Mouse (Mus musculus) liver, embryonic 14.5 days (tissue): Measurements from ENCODE around the gene Pde10a. TPM values are rescaled to one million over a fixed set of nuclear protein-coding genes. Genes with fewer than 3 reads are reported as not detected.

ENCODE experiments used
- ATAC-seq: fragments of 200-750 bp; cut with Nextera tagmentation; 2 replicates; pipeline ENCODE4 v1.8.0; 2017; ENCODE audit warnings: moderate number of reproducible peaks, mild to moderate bottlenecking, moderate library complexity; ENCODE audit not compliant: insufficient read depth
- DNase-seq, 3 experiments: peaks; one replicate each; pipeline ENCODE4 v3.0.0-alpha.2; 2012 to 2013; ENCODE audit warnings: low read depth in 3 of 3, low spot score in 3 of 3
- H3K27ac ChIP-seq: fragments of 300-500 bp; sonication (generic); 2 replicates; pipeline ENCODE4 v1.5.1; 2014; ENCODE audit warnings: moderate library complexity, mild to moderate bottlenecking, control low read depth, inconsistent platforms
- H3K27me3 ChIP-seq: fragments of 300-500 bp; sonication (generic); 2 replicates; pipeline ENCODE4 v1.6.1; 2014; ENCODE audit warnings: mild to moderate bottlenecking, low read length, moderate library complexity; ENCODE audit not compliant: control insufficient read depth, insufficient read depth
- H3K36me3 ChIP-seq: fragments of 300-500 bp; sonication (generic); replicated peaks from 2 replicates; pipeline ENCODE4 v1.6.1; 2014; ENCODE audit warnings: low read depth; ENCODE audit not compliant: control insufficient read depth, insufficient read depth
- H3K4me1 ChIP-seq, 2 experiments: fragments of 200-500 bp in 1 of 2; fragments of 300-500 bp in 1 of 2; sonication (generic) in 1 of 2; replicated peaks; 2 replicates each; pipeline ENCODE4 v1.6.1; 2012 to 2014; ENCODE audit warnings: antibody characterized with exemption in 1 of 2, inconsistent platforms in 1 of 2, low read length in 1 of 2; ENCODE audit not compliant: control insufficient read depth in 2 of 2, insufficient read depth in 2 of 2
- H3K4me2 ChIP-seq: fragments of 300-500 bp; sonication (generic); 2 replicates; pipeline ENCODE4 v1.6.1; 2014; ENCODE audit warnings: low read depth, mild to moderate bottlenecking, control low read depth, moderate library complexity
- H3K4me3 ChIP-seq, 2 experiments: fragments of 200-500 bp in 1 of 2; fragments of 300-500 bp in 1 of 2; sonication (generic) in 1 of 2; 2 replicates each; pipeline ENCODE4 v1.5.1; 2012 to 2014; ENCODE audit warnings: low read depth in 2 of 2, low read length in 2 of 2, mild to moderate bottlenecking in 2 of 2, control low read depth in 1 of 2, inconsistent platforms in 1 of 2, moderate library complexity in 1 of 2; ENCODE audit not compliant: insufficient read depth in 1 of 2
- H3K9ac ChIP-seq: fragments of 300-500 bp; sonication (generic); replicated peaks from 2 replicates; pipeline ENCODE4 v1.6.1; 2014; ENCODE audit warnings: mild to moderate bottlenecking, control low read depth, moderate library complexity
- H3K9me3 ChIP-seq: fragments of 300-500 bp; sonication (generic); 2 replicates; pipeline ENCODE4 v1.6.1; 2016; ENCODE audit warnings: low read length, mixed read lengths; ENCODE audit not compliant: control insufficient read depth
- CTCF ChIP-seq: IDR thresholded peaks from 2 replicates; pipeline ENCODE4 v1.5.1; 2016; ENCODE audit warnings: antibody characterized with exemption, low read depth, control low read depth
- EP300 ChIP-seq: IDR thresholded peaks from 2 replicates; pipeline ENCODE4 v1.6.1; 2016; ENCODE audit warnings: antibody characterized with exemption, low read depth
- WGBS: fragments of 180-500 bp; shearing (Covaris S2); extraction: QIAGEN DNeasy Blood & Tissue Kit; methylation state at CpG from one replicate; pipeline ENCODE4 v1.1.7; 2014; ENCODE audit not compliant: insufficient replicate concordance; 5-methylcytosine and 5-hydroxymethylcytosine counted together
- polyA plus RNA-seq, 2 experiments: library from polyadenylated mRNA; depleted of rRNA in 1 of 2; stranded (reverse) in 1 of 2; unstranded in 1 of 2; fragments of >200 nt; fragmentation: Nextera tagmentation in 1 of 2; extraction: Ambion mirVana in 1 of 2; gene quantifications; 2 replicates each; pipeline versions ENCODE4 v1.2.1 to v1.2.3; 2012 to 2014

Gene Pde10a
- polyA plus RNA-seq, 2 experiments, result 0.52 to 0.60 TPM

DNA sequence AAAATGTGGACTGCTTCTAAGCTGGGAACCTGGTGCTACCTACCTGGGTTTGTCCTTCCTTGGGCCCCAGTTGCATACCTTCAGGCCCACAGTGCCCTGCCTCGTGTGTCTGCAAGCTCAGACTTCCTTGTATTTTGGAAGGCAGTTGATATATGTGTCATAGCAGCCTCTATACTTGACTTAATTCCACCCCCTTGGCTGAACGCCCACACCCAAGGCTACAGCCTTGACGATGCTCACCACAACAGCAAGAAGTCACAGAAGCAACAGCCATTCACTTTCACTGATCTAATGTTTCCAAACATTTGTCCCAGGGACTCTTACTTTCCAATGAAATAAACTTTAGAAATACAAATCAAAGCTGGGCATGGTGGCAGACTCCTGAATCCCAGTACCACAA, 123.1 kb downstream of the Pde10a start:
- DNase-seq (no peak), ATAC-seq (no peak)
- H3K4me2 ChIP-seq, result no peak overlapping the region
- no peaks in the 10 kb centered on the region for H3K4me1 ChIP-seq
- no peaks in the 10 kb centered on the region for H3K36me3 ChIP-seq
- H3K9me3 ChIP-seq, result no peaks in the 10 kb centered on the region
- 49% methylated on average over 3 of the region's 3 CpGs for WGBS
- no peaks in the 10 kb centered on the region for H3K27me3 ChIP-seq
- no peak overlapping the region for H3K27ac ChIP-seq
- no peak for TF ChIP-seq EP300
- TF ChIP-seq CTCF, result no peak
- H3K4me3 ChIP-seq, result no peak overlapping the region
- H3K9ac ChIP-seq, result no peak overlapping the region

DNA sequence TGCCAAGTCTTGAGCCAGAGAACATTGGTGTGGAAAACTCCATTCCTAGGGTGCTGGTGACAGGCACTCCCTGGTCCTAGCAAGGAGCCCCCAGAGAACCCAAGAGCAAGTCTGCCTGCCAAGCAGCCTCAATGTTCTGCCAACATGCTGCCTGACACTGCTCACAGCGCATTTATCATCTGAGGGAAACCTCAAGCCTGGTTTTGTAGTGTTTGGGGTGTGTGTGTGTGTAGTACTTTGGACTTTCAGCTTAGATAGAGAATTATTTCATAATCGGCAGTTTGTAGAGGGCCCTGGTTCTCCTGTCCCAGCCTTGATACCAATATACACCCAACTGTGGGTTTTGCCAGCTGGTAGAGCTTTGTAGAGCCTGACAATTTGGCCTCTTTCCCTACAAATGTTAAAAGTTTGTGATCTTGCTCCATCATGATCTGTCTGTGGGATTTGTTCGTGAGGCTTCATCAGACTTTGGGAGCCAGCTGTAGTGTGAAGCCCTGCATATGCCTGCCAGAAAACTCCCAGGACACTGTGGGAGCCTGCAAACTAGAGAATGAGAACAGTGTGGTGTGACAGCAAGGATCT, 127.6 kb downstream of the Pde10a start:
- TF ChIP-seq CTCF (no peak), EP300 (no peak)
- Histone ChIP-seq H3K27me3 (no peaks in the 10 kb centered on the region), H3K9ac (no peak overlapping the region), H3K27ac (no peak overlapping the region), H3K4me2 (no peak overlapping the region), H3K36me3 (no peaks in the 10 kb centered on the region), H3K9me3 (no peaks in the 10 kb centered on the region), H3K4me3 (no peak overlapping the region), H3K4me1 (no peaks in the 10 kb centered on the region)
- DNase-seq (no peak), ATAC-seq (no peak)
- 65% methylated on average over 3 of the region's 3 CpGs for WGBS

DNA sequence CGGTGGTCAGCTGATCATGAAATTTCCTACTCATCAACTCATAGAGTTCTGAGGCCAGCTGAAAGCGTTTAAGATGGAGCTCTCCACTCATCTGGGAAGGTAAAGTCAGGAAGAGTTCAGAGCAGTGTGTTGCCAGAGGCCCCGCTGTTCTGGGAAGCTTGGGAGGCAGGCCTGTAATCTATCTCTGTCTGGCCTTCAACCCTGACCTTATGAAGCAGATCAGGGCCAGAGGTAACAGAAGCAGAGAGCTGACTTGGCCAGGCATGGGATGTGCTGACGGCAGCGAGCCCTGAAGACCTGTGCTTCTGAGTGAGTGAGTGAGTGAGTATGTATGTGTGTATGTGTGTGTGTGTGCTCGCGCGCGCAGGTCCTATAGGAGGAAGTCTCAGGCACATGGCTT, 132.5 kb downstream of the Pde10a start:
- Histone ChIP-seq H3K9ac (no peak overlapping the region), H3K9me3 (no peaks in the 10 kb centered on the region), H3K27ac (no peak overlapping the region), H3K27me3 (no peaks in the 10 kb centered on the region), H3K4me3 (no peak overlapping the region), H3K36me3 (no peaks in the 10 kb centered on the region), H3K4me2 (no peak overlapping the region), H3K4me1 (no peaks in the 10 kb centered on the region)
- WGBS, result 58% methylated on average over 9 of the region's 9 CpGs
- DNase-seq, result no peak
- ATAC-seq, result no peak
- TF ChIP-seq EP300 (no peak), CTCF (no peak)

DNA sequence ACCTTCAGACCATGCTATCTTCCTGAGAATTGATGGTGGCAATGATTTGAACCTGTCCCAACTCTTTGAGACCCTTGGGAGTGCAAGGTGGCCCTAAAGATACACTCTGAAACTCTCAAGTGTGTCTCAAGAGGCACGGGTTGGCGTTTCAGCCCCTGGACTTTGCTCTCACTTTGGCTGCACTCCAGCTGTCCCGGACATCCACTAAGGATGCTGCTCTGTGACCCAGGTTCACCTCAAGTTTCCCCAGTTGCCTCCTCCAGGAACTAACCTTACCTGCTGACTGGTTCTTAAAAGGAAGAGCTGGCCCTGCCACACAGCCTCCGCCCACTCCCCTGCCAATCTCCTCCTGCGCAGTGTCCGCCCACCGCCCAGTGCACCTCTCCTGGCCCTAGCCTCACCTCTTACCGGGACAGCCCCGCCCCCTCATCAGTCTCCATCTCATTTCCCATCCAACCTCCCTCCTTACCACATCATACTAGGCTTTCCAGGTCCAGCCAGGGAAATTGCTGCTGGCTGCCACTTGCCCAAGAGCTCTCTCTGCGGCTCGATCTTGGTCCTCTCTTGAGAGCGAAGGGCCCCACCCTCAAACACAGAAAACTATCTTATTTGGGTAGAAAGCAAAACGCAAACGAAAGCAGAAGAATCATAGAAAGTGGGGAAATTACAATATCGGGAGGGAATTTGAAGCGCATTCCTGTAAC, 133.7 kb downstream of the Pde10a start:
- Histone ChIP-seq H3K9ac (no peak overlapping the region), H3K27me3 (no peaks in the 10 kb centered on the region), H3K4me3 (no peak overlapping the region), H3K36me3 (no peaks in the 10 kb centered on the region), H3K4me1 (no peaks in the 10 kb centered on the region), H3K4me2 (no peak overlapping the region), H3K27ac (no peak overlapping the region), H3K9me3 (no peaks in the 10 kb centered on the region)
- TF ChIP-seq EP300 (no peak), CTCF (no peak)
- ATAC-seq, result no peak
- 54% methylated on average over 16 of the region's 16 CpGs for WGBS
- no peak for DNase-seq

DNA sequence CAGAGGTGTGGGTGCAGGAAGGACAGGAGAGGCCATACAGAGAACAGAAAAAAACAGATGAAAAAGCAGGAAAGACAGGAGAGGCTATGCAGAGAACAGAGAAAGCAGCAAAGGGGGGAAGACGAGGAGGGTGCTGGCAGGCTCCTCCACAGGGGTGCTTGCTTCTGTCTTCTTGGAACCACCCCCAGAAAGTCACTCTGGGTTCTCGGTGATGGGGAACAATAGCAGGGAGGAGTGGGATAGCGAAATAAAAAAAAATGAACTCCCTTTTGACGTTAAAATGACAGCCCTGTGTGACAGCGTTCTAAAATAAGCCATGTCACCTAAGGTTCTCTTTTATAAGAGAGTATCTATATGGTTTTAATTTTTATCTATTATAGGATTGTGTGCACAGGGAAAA, 141.7 kb downstream of the Pde10a start:
- Histone ChIP-seq H3K36me3 (no peaks in the 10 kb centered on the region), H3K9me3 (no peaks in the 10 kb centered on the region), H3K27me3 (no peaks in the 10 kb centered on the region), H3K27ac (no peak overlapping the region), H3K9ac (no peak overlapping the region), H3K4me1 (no peaks in the 10 kb centered on the region), H3K4me2 (no peak overlapping the region), H3K4me3 (no peak overlapping the region)
- ATAC-seq, result no peak
- WGBS, result 62% methylated on average over 5 of the region's 5 CpGs
- TF ChIP-seq EP300 (no peak), CTCF (no peak)
- no peak for DNase-seq
